Mouse (Mus musculus) megakaryocyte, embryonic 14.5 days (primary cell): ENCODE measurements around the gene Ankrd54. TPM values are rescaled to one million over a fixed set of nuclear protein-coding genes. Genes with fewer than 3 reads are reported as not detected.

Source experiments
- H3K27me3 ChIP-seq: replicated peaks from 2 replicates; pipeline ENCODE3; 2012; ENCODE audit warnings: inconsistent platforms
- H3K36me3 ChIP-seq: replicated peaks from 2 replicates; pipeline ENCODE3; 2012; ENCODE audit warnings: low read length, inconsistent platforms, mixed read lengths
- H3K4me1 ChIP-seq: 2 replicates; pipeline ENCODE4 v1.6.1; 2012; ENCODE audit warnings: inconsistent platforms
- H3K4me3 ChIP-seq: replicated peaks from 2 replicates; pipeline ENCODE3; 2012; ENCODE audit warnings: moderate library complexity, mild to moderate bottlenecking, inconsistent platforms
- H3K9me3 ChIP-seq: 2 replicates; pipeline ENCODE4 v1.6.1; 2012; ENCODE audit warnings: inconsistent platforms
- FLI1 ChIP-seq: IDR thresholded peaks from 2 replicates; pipeline ENCODE4 v1.6.1; 2012; ENCODE audit warnings: low read length, inconsistent platforms, mixed read lengths
- GATA1 ChIP-seq: IDR thresholded peaks from 3 replicates; pipeline ENCODE4 v1.6.1; 2012; ENCODE audit warnings: mixed read lengths, low read length, inconsistent platforms, borderline replicate concordance
- polyA plus RNA-seq: library from polyadenylated mRNA; stranded (reverse); fragments of >175 nt; gene quantifications from 2 replicates; pipeline ENCODE4 v1.2.3, GENCODE M21; 2012; ENCODE audit warnings: low replicate concordance; ENCODE audit not compliant: insufficient read depth

Gene Ankrd54
- polyA plus RNA-seq, 1 experiment = 32.5 TPM

DNA sequence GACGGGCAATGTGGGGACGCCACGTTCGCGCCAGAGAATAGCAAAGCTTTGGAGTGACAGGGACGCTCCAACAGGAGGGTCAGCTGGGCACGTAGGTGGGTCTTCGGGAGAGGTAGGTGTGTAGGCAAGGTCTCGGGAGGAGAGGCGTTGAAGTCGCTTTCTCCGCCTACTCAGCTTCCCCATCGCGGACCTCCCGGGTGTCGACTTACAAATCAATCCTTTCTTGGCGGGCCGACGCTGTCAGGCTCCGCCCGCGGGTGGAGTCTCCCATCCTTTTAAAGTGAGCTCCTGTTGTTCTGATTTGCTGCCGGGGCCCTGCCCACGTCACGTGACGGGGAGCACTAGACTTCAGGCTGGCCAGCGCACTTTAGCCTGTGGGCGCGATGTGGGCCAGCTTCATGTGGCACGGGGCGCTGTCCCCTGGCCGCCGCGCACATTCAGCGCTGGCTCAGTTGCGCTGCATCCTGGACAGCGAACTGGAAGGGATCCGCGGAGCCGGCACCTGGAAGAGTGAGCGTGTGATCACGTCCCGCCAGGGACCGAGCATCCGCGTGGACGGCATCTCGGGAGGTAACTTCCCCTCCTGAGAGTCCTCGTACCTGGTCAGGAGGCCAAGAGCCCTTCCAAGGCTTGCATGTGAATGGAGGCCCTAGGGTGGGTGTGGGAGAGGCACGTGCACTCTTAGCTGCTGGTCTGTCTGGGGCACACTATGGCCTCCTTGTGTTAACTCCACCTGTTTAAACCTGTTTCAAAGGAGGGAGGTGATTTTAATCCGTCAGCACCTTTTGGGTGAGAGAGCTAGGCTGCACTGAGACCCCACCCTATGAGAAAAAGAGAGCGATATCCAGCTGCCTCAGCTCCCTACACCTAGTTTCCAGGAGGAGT lies 31.9 kb downstream of the Ankrd54 start:
- Histone ChIP-seq H3K4me1 (peaks cover 39% of the 10 kb centered on the region), H3K27me3 (peaks cover 54% of the 10 kb centered on the region), H3K36me3 (peaks cover 4% of the 10 kb centered on the region), H3K9me3 (no peaks in the 10 kb centered on the region), H3K4me3 (peak overlapping the region; percentile 96)
- TF ChIP-seq GATA1 (no peak), FLI1 (no peak)

DNA sequence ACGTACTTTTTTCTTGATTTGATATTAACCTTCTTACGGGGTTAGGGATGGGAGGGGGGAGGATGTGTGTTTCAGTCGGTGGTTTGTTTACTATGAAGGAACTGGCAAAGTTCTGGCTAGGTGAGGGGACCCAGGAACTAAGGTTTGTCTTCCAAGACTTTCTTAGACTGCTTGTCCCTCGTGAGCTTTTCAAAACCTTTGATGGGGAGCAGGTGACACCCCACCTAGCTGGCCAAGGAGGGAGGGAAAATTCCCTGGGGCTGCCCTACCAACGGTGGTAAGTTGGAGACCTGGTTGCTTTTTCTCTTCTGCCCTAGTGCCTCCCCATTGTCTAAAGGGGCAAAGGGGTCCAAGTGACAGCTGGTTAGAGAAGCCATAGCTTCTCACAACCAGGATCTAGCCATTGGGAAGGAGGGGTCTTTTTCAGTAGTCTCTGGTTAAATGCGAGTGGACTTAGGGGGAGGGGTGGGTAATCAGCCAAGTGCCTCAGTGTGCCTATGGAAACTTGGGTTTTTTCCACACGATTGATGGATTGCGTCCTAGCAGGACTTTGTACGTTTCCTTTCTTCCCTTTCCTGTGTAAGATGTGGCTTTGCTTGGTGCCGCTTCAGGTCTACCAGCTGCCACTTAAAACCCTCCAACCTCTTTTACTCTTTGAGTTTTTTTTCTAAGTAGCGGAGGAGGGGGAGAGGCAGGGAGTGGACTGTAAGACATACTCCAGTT lies 33.0 kb downstream of the Ankrd54 start:
- Histone ChIP-seq H3K36me3 (no peaks in the 10 kb centered on the region), H3K4me3 (peak overlapping the region; percentile 96), H3K4me1 (peaks cover 43% of the 10 kb centered on the region), H3K9me3 (no peaks in the 10 kb centered on the region), H3K27me3 (peaks cover 54% of the 10 kb centered on the region)
- no peak for TF ChIP-seq FLI1
- no peak for TF ChIP-seq GATA1

DNA sequence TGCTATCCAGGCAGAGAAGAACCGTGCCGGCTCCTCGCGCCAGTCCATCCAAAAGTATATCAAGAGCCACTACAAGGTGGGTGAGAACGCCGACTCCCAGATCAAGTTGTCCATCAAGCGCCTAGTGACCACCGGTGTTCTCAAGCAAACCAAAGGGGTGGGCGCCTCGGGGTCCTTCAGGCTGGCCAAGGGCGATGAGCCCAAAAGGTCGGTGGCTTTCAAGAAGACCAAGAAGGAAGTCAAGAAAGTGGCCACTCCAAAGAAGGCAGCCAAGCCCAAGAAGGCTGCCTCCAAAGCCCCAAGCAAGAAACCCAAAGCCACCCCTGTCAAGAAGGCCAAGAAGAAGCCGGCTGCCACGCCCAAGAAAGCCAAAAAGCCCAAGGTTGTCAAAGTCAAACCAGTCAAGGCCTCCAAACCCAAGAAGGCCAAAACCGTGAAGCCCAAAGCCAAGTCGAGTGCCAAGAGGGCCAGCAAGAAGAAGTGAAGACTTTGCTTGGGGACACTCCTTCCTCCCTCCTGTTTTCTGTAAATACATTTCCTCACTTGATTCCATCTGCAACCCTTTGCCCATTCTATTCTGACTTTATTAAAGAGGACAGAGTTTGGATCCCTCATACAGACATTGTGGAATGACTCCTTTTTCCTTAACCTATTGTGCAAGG lies 33.7 kb downstream of the Ankrd54 start:
- peaks cover 43% of the 10 kb centered on the region for H3K4me1 ChIP-seq
- peaks cover 52% of the 10 kb centered on the region for H3K27me3 ChIP-seq
- TF ChIP-seq FLI1 (no peak), GATA1 (no peak)
- H3K36me3 ChIP-seq = no peaks in the 10 kb centered on the region
- H3K4me3 ChIP-seq = peak overlapping the region; percentile 96
- no peaks in the 10 kb centered on the region for H3K9me3 ChIP-seq

DNA sequence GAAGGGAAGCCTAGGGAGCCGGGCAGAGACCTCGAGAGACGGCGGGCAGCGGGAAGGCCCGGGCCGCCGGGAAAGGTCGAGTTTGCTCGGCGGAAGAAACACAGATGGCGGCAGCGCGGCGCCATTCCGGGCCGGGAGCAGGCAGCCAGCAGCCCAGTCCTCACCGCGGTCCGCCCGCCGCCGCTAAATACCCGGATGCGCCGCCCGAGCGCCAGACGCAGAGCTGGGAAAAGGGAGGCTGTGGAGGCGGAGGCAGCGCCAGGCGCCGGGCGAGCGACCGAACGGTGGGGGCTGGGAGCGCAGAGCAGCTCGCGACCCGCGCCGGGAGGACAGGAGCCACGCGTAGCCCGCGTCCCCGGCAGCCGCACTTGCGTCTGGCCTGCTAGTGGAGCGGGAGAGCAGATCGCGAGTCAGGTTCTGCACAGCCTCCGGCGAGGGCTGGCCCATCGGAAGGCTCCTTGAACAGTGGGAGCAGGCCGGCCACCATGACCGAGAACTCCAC lies 34.4 kb downstream of the Ankrd54 start, which contains the start of gene H1f0:
Gene H1f0, plus strand, starts transcription at position 214 of the 502 bp plus-strand sequence.
- H3K4me3 ChIP-seq = peak within 1 kb of the TSS; percentile 96
- peaks cover 50% of the 10 kb centered on the region for H3K4me1 ChIP-seq
- peaks cover 54% of the 10 kb centered on the region for H3K27me3 ChIP-seq
- H3K36me3 ChIP-seq = no peaks in the 10 kb centered on the region
- TF ChIP-seq GATA1 (no peak), FLI1 (no peak)
- no peaks in the 10 kb centered on the region for H3K9me3 ChIP-seq

DNA sequence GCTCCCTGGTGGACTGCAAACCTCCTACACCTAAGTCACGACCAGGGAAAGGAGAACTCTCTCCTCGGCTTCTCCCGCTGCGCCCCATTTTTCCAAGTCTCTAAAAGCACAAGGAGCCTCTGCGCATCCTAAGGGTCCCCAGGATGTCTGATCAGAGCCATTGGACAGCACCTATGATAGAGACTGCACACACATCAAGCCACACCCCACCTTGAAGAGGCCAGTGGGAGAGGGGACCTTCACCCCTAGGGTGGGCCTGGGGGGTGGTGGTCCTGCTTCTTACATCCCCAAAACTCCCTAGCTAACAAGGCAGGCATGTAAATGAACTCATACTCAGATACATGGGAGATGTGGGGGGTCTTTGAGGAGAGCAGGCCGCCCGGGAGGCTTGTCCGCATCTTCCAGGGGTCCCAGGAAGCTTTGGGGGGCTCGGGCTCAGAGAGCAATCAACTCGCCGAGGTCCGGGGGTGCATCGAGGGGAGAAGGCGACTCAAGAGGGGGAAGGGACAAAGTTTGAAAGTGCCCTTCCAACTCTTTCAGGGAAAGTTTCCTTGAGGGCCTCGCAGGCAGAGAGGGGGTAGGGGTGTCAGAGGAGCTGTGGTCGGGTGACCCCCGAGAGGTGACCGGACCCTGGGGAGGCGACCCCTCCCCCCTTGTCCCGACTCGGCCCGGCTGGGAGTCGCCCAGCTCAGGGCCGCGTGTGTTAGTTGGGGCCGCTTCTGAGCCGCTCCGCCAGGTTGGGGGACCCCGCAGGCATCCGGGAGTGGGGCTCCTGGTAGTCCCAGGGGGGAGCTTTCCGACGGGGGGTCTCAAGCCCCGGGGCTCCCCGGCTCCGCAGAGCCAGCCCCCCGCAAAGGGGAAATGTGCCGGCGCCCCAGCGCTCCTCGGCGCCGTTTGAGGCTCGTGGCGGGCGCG lies 35.1 kb downstream of the Ankrd54 start:
- Histone ChIP-seq H3K36me3 (no peaks in the 10 kb centered on the region), H3K4me1 (peaks cover 50% of the 10 kb centered on the region), H3K9me3 (no peaks in the 10 kb centered on the region), H3K27me3 (peaks cover 59% of the 10 kb centered on the region), H3K4me3 (peak overlapping the region; percentile 96)
- TF ChIP-seq GATA1 (no peak), FLI1 (no peak)

DNA sequence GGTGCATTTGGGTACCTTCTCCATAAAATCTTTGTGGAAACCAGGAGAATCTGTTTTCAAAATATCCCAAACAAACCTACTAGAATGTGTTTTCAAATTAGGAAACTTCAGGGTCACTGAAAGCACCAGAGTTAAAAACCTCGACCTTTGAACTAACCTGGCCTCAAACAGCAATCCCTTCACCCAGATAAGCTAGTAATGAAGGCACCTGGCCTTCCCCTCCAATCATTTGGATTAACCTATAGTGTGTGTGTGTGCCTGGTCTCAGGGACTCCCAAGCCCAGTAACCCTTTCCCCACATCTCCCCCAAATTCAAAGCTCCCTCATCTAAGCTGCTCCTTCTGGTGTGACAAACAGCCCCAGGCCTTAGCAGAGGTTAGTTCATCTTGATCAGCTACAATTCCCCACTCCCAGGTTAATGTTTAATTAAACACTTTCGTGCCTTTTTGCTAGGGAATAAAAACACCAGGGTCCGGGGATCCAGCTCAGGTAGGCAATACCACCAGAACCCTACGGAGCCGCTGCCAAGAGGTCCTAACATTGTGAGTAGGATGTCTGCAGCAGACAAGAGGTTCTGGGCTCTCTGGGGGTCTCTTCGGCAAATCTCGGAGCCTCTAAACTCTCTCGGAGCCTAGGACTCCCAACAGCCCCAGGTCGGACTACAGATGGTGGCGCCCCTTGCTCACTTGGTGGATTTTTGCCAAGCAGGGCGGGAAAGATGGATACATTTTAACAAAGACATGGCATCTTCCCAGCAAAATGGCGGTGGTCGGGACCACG lies 36.0 kb downstream of the Ankrd54 start:
- no peaks in the 10 kb centered on the region for H3K9me3 ChIP-seq
- H3K4me1 ChIP-seq = peaks cover 50% of the 10 kb centered on the region
- H3K4me3 ChIP-seq = no peak overlapping the region
- no peaks in the 10 kb centered on the region for H3K36me3 ChIP-seq
- no peak for TF ChIP-seq GATA1
- TF ChIP-seq FLI1 = no peak
- peaks cover 59% of the 10 kb centered on the region for H3K27me3 ChIP-seq

DNA sequence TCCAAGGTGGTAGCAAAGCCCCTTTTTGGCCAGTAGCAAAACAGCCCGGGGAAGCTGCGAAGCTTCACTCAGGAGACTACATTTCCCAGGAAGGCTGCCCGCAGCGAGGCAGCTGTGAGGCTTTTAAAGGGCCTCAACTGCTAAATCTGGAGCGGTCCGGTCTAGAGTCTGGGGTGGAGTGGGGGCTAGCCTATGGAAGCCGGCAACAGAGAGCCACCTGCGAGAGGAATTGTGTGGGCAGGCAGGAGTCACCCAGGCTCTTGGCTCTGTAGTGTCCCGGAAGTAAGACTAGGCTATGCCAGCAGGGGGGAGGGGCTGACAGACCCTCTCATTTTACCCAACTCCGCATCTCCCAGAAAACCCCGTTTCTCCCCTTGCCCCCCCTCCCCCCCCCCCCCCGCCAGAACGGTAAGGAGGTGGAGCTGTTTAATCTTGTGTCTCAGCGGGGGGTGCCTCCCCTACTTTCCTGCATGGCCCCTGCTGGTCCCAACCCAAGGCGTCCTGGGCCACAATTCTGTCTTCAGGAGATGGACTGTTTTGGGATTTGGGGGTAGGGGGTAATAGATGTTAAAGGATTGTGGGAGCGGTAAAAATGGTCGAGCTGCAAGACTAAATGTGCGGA lies 36.9 kb downstream of the Ankrd54 start:
- peaks cover 54% of the 10 kb centered on the region for H3K27me3 ChIP-seq
- peaks cover 44% of the 10 kb centered on the region for H3K4me1 ChIP-seq
- no peak overlapping the region for H3K4me3 ChIP-seq
- TF ChIP-seq FLI1 (no peak), GATA1 (no peak)
- no peaks in the 10 kb centered on the region for H3K9me3 ChIP-seq
- no peaks in the 10 kb centered on the region for H3K36me3 ChIP-seq

DNA sequence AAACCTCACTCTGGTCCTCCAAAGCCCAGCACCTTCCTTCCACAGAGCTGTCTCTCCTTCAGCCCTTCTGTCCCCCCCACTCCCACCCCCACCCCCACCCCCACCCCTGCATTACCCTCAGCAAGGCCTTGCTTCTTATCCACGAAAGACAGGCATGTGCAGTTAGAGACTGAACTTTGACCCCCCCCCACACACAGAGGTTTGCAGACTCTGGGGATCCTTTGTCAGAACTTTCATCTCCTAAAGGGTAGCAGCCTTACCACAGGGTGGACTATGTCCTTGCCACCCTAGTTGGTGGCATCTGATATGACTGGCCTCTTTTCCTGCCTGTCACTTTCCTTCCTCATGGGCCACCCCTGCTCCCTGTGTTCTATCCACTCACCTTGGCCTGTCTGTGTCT lies 39.3 kb downstream of the Ankrd54 start:
- Histone ChIP-seq H3K9me3 (no peaks in the 10 kb centered on the region), H3K4me1 (peaks cover 33% of the 10 kb centered on the region), H3K4me3 (no peak overlapping the region), H3K36me3 (no peaks in the 10 kb centered on the region), H3K27me3 (peaks cover 69% of the 10 kb centered on the region)
- TF ChIP-seq FLI1 = no peak
- no peak for TF ChIP-seq GATA1
